Mouse (Mus musculus) hindbrain, embryonic 12.5 days (tissue): Measurements from ENCODE around the gene Tjp3. TPM values are rescaled to one million over a fixed set of nuclear protein-coding genes. Genes with fewer than 3 reads are reported as not detected.

Source experiments
- ATAC-seq: fragments of 200-750 bp; cut with Nextera tagmentation; 2 replicates; pipeline ENCODE4 v1.8.0; 2017; ENCODE audit warnings: moderate TSS enrichment; ENCODE audit not compliant: low FRiP score
- H3K27ac ChIP-seq: fragments of 300-500 bp; sonication (generic); 2 replicates; pipeline ENCODE4 v1.5.1; 2016; ENCODE audit warnings: mild to moderate bottlenecking
- H3K27me3 ChIP-seq: fragments of 300-500 bp; sonication (generic); 2 replicates; pipeline ENCODE4 v1.6.1; 2016; ENCODE audit warnings: mild to moderate bottlenecking
- H3K36me3 ChIP-seq: fragments of 300-500 bp; sonication (generic); 2 replicates; pipeline ENCODE4 v1.6.1; 2016; ENCODE audit warnings: mild to moderate bottlenecking
- H3K4me1 ChIP-seq: fragments of 300-500 bp; sonication (generic); 2 replicates; pipeline ENCODE4 v1.6.1; 2016
- H3K4me2 ChIP-seq: fragments of 300-500 bp; sonication (generic); replicated peaks from 2 replicates; pipeline ENCODE4 v1.6.1; 2016; ENCODE audit warnings: mild to moderate bottlenecking
- H3K4me3 ChIP-seq: fragments of 300-500 bp; sonication (generic); 2 replicates; pipeline ENCODE4 v1.5.1; 2016; ENCODE audit warnings: mild to moderate bottlenecking
- H3K9ac ChIP-seq: fragments of 300-500 bp; sonication (generic); 2 replicates; pipeline ENCODE4 v1.6.1; 2016; ENCODE audit warnings: mild to moderate bottlenecking, moderate library complexity
- H3K9me3 ChIP-seq: fragments of 300-500 bp; sonication (generic); replicated peaks from 2 replicates; pipeline ENCODE4 v1.6.1; 2016; ENCODE audit warnings: mild to moderate bottlenecking
- WGBS: fragments of 180-500 bp; shearing (Covaris S2); methylation state at CpG from one replicate; pipeline ENCODE4 v1.1.7; 2016; 5-methylcytosine and 5-hydroxymethylcytosine counted together
- polyA plus RNA-seq: library from polyadenylated mRNA; unstranded; fragments of >200 nt; fragmentation: Nextera tagmentation; extraction: Ambion mirVana; gene quantifications from 2 replicates; pipeline ENCODE4 v1.2.1, GENCODE M21; 2016

Tjp3 gene
- polyA plus RNA-seq, 1 experiment from 2014 or later = 6.8 TPM

DNA sequence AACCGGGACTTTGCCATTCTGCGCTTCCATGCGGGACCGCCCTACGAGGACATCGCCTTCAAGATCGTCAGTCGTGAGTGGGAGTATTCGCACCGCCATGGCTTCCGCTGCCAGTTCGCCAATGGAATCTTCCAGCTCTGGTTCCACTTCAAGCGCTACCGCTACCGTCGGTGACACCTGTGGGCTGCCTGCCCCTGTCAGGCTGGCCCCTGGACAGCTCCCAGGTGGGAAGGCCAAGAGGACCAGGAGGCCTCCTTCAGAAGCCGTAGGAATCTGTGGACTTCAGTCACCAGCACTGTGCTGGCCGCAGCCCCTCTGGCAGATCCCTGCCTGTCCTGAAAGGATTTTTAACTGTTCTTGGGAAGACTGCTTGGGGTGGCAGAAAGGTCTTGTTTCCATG lies 34.4 kb upstream of the Tjp3 start:
- no peak for ATAC-seq
- Histone ChIP-seq H3K4me3 (no peak overlapping the region), H3K9ac (no peak overlapping the region), H3K4me1 (peaks cover 17% of the 10 kb centered on the region), H3K4me2 (no peak overlapping the region), H3K36me3 (peaks cover 60% of the 10 kb centered on the region), H3K27me3 (no peaks in the 10 kb centered on the region; the same call in 1 of the 2 replicates), H3K9me3 (no peaks in the 10 kb centered on the region), H3K27ac (no peak overlapping the region)
- WGBS = 95% methylated on average over 18 of the region's 18 CpGs

DNA sequence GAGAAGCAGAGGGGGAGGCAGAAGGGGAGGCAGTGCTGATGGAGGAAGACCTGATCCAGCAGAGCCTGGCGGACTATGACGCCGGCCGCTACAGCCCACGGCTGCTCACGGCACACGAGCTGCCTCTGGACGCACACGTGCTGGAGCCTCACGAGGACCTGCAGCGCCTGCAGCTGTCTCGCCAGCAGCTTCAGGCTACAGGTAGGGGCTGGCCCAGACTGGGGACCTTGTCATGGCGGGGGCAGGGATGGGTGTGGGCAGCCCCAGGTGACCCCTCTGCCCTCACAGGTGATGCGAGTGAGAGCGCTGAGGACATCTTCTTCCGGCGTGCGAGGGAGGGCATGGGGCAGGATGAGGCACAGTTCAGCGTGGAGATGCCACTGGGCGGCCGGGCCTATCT lies 33.8 kb upstream of the Tjp3 start:
- Histone ChIP-seq H3K27me3 (no peaks in the 10 kb centered on the region; the same call in 1 of the 2 replicates), H3K9me3 (no peaks in the 10 kb centered on the region), H3K4me3 (no peak overlapping the region), H3K27ac (no peak overlapping the region), H3K36me3 (peaks cover 60% of the 10 kb centered on the region), H3K4me1 (peaks cover 17% of the 10 kb centered on the region), H3K4me2 (no peak overlapping the region), H3K9ac (0 out of 2 replicates have a peak overlapping the region, but pooled peaks have one; percentile 3)
- no peak for ATAC-seq
- 96% methylated on average over 20 of the region's 21 CpGs for WGBS

DNA sequence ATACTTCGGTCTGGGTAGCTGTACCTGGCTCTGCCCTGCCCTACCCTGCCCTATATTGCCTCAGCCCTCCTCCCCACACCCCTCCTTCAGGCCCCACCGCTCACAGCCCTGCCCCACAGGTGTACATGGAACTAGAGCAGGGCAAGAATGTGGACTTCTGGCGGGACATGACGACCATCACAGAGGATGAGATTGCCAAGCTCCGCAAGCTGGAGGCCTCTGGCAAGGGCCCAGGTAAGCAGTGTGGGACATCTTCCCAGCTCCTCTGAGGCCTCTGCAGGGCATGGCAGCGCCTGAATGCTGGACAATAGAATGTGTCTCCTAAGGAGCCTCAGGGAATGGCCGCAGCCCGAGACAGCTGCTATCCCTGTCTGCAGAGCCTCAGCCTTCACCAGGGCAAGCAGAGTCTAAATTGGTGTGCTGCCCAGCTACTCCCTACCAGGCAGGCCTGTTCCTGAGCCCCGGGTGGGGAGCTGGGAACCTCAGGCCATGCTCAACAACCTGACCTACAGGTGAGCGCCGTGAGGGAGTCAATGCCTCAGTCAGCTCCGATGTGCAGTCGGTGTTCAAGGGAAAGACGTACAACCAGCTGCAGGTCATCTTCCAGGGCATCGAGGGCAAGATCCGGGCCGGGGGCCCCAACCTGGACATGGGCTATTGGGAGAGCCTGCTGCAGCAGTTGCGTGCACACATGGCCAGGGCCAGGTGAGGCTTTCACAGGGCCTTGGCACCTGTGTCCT lies 32.6 kb upstream of the Tjp3 start:
- no peaks in the 10 kb centered on the region for H3K9me3 ChIP-seq
- H3K4me3 ChIP-seq = no peak overlapping the region
- no peak overlapping the region for H3K27ac ChIP-seq
- ATAC-seq = no peak
- H3K36me3 ChIP-seq = peaks cover 61% of the 10 kb centered on the region
- no peak overlapping the region for H3K4me2 ChIP-seq
- 93% methylated on average over 18 of the region's 18 CpGs for WGBS
- peaks cover 25% of the 10 kb centered on the region for H3K4me1 ChIP-seq
- H3K27me3 ChIP-seq = no peaks in the 10 kb centered on the region
- no peak overlapping the region for H3K9ac ChIP-seq

DNA sequence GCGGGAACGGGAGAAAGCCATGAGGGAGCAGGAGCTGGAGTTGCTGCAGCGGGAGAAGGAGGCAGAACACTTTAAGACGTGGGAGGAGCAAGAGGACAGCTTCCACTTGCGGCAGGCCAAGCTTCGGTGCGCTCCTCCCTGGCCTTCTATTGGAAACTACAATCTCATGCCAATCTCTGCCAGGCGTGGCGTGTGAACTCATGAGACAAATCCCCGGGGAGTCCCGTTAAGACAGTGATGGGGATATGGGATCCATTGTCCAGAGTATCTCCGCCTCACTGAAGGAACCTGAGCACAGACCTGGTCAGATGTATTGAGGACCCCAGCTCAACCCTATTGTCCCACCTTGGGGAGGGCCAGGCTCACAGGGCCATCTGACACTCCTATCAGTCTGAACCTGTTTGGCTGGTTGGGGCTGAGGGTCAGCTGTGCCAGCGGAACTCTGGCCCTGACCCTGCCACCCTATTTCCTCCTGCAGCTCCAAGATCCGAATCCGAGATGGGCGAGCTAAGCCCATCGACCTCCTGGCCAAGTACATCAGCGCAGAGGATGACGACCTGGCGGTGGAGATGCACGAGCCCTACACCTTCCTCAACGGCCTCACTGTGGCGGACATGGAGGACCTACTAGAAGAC lies 31.9 kb upstream of the Tjp3 start:
- ATAC-seq = no peak
- 95% methylated on average over 23 of the region's 23 CpGs for WGBS
- H3K36me3 ChIP-seq = peaks cover 65% of the 10 kb centered on the region
- H3K4me1 ChIP-seq = peaks cover 29% of the 10 kb centered on the region
- no peak overlapping the region for H3K9ac ChIP-seq
- no peak overlapping the region for H3K4me2 ChIP-seq
- no peaks in the 10 kb centered on the region for H3K9me3 ChIP-seq
- H3K27ac ChIP-seq = no peak overlapping the region
- no peak overlapping the region for H3K4me3 ChIP-seq
- H3K27me3 ChIP-seq = no peaks in the 10 kb centered on the region

DNA sequence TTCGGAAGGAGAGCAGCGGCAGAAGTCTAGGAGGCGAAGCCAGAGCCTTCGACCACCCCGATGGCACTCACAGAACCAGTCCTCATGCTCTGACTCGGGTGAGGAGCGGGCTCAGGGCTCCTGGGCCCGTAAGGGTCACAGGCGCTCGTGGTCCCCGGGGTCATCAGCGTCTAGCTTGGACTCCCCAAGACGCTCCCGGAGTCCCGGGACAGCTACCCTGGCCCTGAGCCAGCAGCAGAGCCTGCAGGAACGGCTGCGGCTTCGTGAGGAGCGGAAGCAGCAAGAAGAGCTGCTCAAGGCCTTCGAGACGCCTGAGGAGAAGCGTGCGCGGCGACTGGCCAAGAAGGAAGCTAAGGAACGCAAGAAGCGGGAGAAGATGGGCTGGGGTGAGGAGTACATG lies 31.1 kb upstream of the Tjp3 start:
- Histone ChIP-seq H3K27me3 (no peaks in the 10 kb centered on the region), H3K4me2 (peak overlapping the region; percentile 85), H3K27ac (no peak overlapping the region), H3K4me1 (peaks cover 30% of the 10 kb centered on the region), H3K4me3 (peak overlapping the region; percentile 2; the same call in 1 of the 2 replicates), H3K9me3 (no peaks in the 10 kb centered on the region), H3K9ac (0 out of 2 replicates have a peak overlapping the region, but pooled peaks have one; percentile 35), H3K36me3 (peaks cover 68% of the 10 kb centered on the region)
- no peak for ATAC-seq
- WGBS = 96% methylated on average over 27 of the region's 27 CpGs

DNA sequence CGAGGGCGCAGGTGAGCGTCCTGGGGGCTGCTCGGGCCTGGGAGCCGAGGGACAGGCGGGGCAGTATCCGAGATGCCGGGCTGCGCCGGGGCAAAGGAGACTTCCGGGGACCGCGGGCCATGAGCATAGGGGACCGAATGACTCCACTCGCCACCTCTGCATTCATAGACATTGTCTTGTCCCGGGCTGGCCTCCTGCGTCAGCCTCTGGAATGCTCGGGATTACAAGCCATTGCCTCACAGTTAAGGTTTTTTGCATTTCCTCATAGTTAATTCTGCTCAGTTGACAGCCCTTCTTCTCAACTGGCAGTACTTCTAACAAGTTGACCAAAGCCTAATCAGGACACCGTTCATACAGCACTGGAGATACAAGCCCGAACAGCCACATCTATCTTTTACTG lies 30.1 kb upstream of the Tjp3 start:
- H3K36me3 ChIP-seq = peaks cover 61% of the 10 kb centered on the region
- no peak; the same call in 1 of the 2 replicates for ATAC-seq
- 3% methylated on average over 20 of the region's 20 CpGs for WGBS

DNA sequence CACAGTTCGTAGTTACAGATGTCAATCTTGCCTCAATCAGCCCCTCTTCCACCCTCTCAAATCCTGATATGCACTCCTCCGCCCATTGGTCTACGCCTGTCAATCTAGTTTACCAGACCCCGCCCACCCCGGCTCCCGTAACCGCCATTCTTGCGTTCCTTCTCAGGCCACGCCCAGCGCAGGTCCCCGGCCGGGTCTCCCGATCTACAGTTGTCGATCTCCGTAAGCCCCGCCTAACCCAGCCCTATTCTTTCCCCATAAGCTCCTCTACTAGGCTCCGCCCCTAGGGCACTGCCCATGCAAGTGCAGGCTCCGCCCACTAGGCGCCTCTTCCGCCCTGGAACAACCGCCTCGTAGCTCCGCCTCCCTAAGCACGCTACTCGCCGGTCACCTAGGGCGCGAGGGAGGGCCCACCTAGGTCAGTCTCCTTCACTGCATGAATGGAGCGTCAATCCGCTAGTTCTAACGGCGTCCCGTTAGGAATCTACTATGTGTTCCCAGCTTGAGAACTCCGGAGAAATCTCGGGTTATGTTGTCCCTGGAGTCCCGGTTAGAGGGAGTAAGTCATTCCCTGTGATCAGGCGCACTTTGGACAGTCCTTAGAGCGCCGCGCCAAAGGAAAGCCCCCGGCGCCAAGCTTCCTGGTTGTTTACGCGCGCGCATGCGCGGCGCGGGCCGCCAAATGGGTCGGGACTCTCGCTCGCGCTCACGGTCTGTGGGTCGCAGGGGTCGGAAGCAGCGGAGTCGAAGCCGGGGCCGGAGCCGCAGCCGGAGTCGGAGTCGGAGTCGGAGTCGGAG lies 29.4 kb upstream of the Tjp3 start, which contains the start of gene Cactin:
Cactin (plus strand) TSS at position 554 of the 798 bp plus-strand sequence.
- no peaks in the 10 kb centered on the region for H3K9me3 ChIP-seq
- H3K27ac ChIP-seq = peak within 1 kb of the TSS; percentile 92
- H3K4me2 ChIP-seq = peak within 1 kb of the TSS; percentile 85
- peaks cover 39% of the 10 kb centered on the region for H3K4me1 ChIP-seq
- 1% methylated on average over 67 of the region's 68 CpGs for WGBS
- peak within 1 kb of the TSS; percentile 95 for H3K4me3 ChIP-seq
- H3K9ac ChIP-seq = peak within 1 kb of the TSS; percentile 91
- ATAC-seq = peak; percentile 94
- H3K27me3 ChIP-seq = no peaks in the 10 kb centered on the region
- H3K36me3 ChIP-seq = peaks cover 60% of the 10 kb centered on the region

More for the DNA sequence above, 30.1 kb upstream of the Tjp3 start:
- H3K27ac ChIP-seq = peak overlapping the region; percentile 92
- H3K4me3 ChIP-seq = peak overlapping the region; percentile 95
- no peaks in the 10 kb centered on the region for H3K9me3 ChIP-seq
- peak overlapping the region; percentile 91 for H3K9ac ChIP-seq
- no peaks in the 10 kb centered on the region for H3K27me3 ChIP-seq
- H3K4me1 ChIP-seq = peaks cover 39% of the 10 kb centered on the region
- peak overlapping the region; percentile 85 for H3K4me2 ChIP-seq

DNA sequence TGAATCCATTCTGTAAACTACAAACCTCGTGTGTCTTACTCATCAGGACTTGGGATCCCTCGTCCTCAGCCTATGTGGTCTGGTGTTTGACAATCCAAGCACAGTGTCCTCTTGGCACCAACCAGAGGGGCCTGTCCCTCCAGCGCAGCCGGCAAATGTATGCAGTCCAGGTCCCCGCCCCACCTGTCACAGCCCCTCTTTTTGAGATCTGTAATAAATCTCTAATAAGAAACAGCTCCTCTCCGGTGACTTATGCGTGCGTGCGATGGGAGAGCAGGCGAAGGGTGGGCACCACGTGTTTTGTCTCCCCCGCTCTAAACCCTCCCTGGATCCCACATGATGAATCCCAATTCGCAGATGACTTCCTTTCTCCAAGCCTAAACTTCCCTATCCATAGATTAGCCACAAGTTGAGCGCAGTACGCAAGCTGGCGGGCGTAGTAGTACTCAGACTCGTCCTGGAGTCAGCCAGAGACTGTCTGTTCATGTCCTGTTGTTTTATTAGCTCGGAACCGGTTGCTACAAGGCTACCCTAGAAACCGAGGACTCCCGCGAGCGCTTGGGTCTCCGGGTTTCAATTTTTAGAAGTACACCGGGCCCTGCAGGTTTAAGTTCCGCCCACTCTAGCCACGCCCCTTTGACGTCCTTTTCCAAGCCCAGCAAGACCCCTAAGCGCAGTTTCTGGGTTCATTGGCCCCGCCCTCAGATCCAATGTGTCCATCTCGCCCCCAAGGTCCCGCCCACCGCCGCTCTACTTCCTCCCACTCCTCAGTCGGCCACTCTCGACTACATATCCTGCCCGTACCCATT lies 28.6 kb upstream of the Tjp3 start:
- WGBS = 1% methylated on average over 38 of the region's 38 CpGs

DNA sequence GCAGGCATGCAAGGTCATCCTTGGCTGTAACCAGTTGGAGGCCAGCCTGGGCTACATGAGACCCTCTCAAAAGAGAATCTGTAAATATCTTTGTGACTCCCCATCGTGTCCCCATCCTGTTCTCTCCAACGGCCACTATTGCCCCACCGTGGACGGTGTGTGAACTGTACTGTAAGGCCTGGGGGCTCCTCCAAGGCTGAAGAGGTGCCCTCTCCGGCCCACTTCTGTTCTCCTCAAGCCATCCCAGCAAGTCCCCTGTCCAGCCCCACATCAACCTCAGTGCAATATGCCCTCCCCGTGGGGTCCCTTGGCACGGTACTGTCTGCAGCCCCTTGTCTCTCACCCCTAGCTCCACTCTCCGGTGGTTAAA lies 27.9 kb upstream of the Tjp3 start:
- no peaks in the 10 kb centered on the region for H3K9me3 ChIP-seq
- no peak for ATAC-seq
- H3K27ac ChIP-seq = peak overlapping the region; percentile 92
- 39% methylated on average over 8 of the region's 8 CpGs for WGBS
- H3K4me2 ChIP-seq = peak overlapping the region; percentile 85
- peak overlapping the region; percentile 95 for H3K4me3 ChIP-seq
- H3K27me3 ChIP-seq = no peaks in the 10 kb centered on the region
- peak overlapping the region; percentile 53 for H3K9ac ChIP-seq
- peaks cover 59% of the 10 kb centered on the region for H3K36me3 ChIP-seq
- H3K4me1 ChIP-seq = peaks cover 39% of the 10 kb centered on the region

More for the DNA sequence above, 28.6 kb upstream of the Tjp3 start:
- Histone ChIP-seq H3K4me1 (peaks cover 39% of the 10 kb centered on the region), H3K4me2 (peak overlapping the region; percentile 85), H3K9ac (peak overlapping the region; percentile 53), H3K27ac (peak overlapping the region; percentile 92), H3K27me3 (no peaks in the 10 kb centered on the region), H3K36me3 (peaks cover 60% of the 10 kb centered on the region), H3K4me3 (peak overlapping the region; percentile 95), H3K9me3 (no peaks in the 10 kb centered on the region)
- ATAC-seq = peak; percentile 0; the same call in 1 of the 2 replicates

DNA sequence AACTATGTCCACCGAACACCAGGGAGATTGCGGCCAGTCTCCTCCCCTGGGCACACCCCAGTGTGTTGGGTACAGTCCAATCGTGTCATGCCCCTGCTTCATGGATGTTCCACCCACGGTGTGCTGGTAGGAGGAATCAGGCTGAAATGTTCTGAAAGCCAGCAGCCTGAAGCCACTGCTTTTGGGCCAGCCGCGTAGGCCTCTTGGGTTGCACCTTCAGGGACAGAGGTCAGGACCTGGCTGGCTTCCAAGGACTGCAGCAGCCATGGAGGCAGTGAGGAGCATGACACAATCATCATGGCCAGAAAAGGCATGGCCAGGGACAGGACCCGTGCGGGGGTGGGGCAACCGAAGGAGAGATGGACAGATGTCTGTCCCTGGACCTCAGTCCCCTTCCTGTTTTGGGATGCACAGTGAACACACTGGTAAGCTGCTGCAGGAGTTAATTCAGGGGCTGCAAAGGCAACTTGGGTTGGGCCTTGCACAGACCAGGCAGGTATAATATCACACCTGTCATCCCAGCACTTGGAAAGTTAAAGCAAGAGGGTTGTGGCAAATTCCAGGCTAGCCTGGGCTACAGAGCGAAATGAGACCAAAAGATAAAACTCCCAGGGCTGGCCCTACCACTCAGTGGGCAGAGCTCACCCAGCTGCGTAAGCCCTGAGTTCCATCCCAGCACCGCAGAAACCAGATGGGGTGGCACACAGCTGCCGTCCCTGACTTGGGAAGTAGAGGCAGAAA lies 27.4 kb upstream of the Tjp3 start:
- Histone ChIP-seq H3K4me1 (peaks cover 39% of the 10 kb centered on the region), H3K4me3 (peak overlapping the region; percentile 95), H3K9ac (peak overlapping the region; percentile 53; the same call in 1 of the 2 replicates), H3K4me2 (peak overlapping the region; percentile 85; the same call in 1 of the 2 replicates), H3K36me3 (peaks cover 59% of the 10 kb centered on the region), H3K27me3 (no peaks in the 10 kb centered on the region), H3K9me3 (no peaks in the 10 kb centered on the region), H3K27ac (no peak overlapping the region)
- ATAC-seq = no peak
- 92% methylated on average over 13 of the region's 13 CpGs for WGBS

DNA sequence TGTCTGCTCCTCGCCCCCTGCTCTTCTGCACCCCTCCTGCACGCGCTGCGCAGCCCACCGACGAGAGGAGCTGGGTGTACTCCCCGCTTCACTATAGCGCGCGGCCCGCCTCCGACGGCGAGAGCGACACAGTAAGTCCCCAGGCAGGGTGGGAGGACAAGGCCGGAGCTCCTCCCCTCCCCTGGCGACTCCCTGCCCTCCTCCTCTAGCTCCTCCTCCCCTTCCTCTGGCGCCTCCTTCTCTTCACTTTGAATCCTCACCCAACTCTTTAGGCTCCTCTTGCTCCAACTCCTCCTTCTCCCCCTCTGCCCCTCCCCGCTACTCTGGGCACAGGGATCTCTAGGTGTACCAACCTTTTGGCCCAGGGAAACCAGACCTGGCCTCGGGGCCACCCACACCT lies 25.9 kb upstream of the Tjp3 start:
- Histone ChIP-seq H3K27me3 (no peaks in the 10 kb centered on the region), H3K9ac (no peak overlapping the region), H3K9me3 (no peaks in the 10 kb centered on the region), H3K27ac (no peak overlapping the region), H3K36me3 (peaks cover 59% of the 10 kb centered on the region), H3K4me2 (peak overlapping the region; percentile 28), H3K4me3 (0 out of 2 replicates have a peak overlapping the region, but pooled peaks have one; percentile 2), H3K4me1 (peaks cover 35% of the 10 kb centered on the region)
- ATAC-seq = no peak
- WGBS = 19% methylated on average over 20 of the region's 20 CpGs
